Mouse (Mus musculus): ENCODE data around the gene Gna14.

Gna14 gene

GRCm38 (mm10) chr19:16456181-16456580 is 20.6 kb downstream of the Gna14 start:
- in situ Hi-C loops (cut with MboI, MseI): no loop called here

GRCm38 (mm10) chr19:16457127-16457526 is 21.6 kb downstream of the Gna14 start:
- in situ Hi-C loops (cut with MboI, MseI): no loop called here

GRCm38 (mm10) chr19:16459317-16459716 is 23.8 kb downstream of the Gna14 start:
- in situ Hi-C loops (cut with MboI, MseI): no loop called here

GRCm38 (mm10) chr19:16460292-16460691 is 24.7 kb downstream of the Gna14 start:
- in situ Hi-C loops (cut with MboI, MseI): no loop called here

GRCm38 (mm10) chr19:16460831-16461230 is 25.3 kb downstream of the Gna14 start:
- in situ Hi-C loops (cut with MboI, MseI): no loop called here

GRCm38 (mm10) chr19:16462461-16462860 is 26.9 kb downstream of the Gna14 start:
- in situ Hi-C loops (cut with MboI, MseI): no loop called here

GRCm38 (mm10) chr19:16464730-16465129 is 29.2 kb downstream of the Gna14 start:
- in situ Hi-C loops (cut with MboI, MseI): no loop called here

GRCm38 (mm10) chr19:16468756-16469374 is 33.3 kb downstream of the Gna14 start:
- in situ Hi-C loops (cut with MboI, MseI): no loop called here

GRCm38 (mm10) chr19:16472655-16473054 is 37.1 kb downstream of the Gna14 start:
- in situ Hi-C loops (cut with MboI, MseI): no loop called here

- in situ Hi-C loops (cut with MboI, MseI): no loop called here
Observed at GRCm38 (mm10) chr19:16477314-16477946, 41.9 kb downstream of the Gna14 start.

GRCm38 (mm10) chr19:16478186-16478607 is 42.6 kb downstream of the Gna14 start:
- in situ Hi-C loops (cut with MboI, MseI): no loop called here

GRCm38 (mm10) chr19:16482047-16482446 is 46.5 kb downstream of the Gna14 start:
- in situ Hi-C loops (cut with MboI, MseI): no loop called here

GRCm38 (mm10) chr19:16484237-16484636 is 48.7 kb downstream of the Gna14 start:
- in situ Hi-C loops (cut with MboI, MseI): no loop called here

GRCm38 (mm10) chr19:16484671-16485070 is 49.1 kb downstream of the Gna14 start:
- in situ Hi-C loops (cut with MboI, MseI): no loop called here

GRCm38 (mm10) chr19:16490756-16491155 is 55.2 kb downstream of the Gna14 start:
- in situ Hi-C loops (cut with MboI, MseI): no loop called here

GRCm38 (mm10) chr19:16491497-16491896 is 55.9 kb downstream of the Gna14 start:
- in situ Hi-C loops (cut with MboI, MseI): no loop called here

GRCm38 (mm10) chr19:16492453-16492852 is 56.9 kb downstream of the Gna14 start:
- in situ Hi-C loops (cut with MboI, MseI): no loop called here

GRCm38 (mm10) chr19:16494816-16495516 is 59.4 kb downstream of the Gna14 start:
- in situ Hi-C loops (cut with MboI, MseI): no loop called here

- in situ Hi-C loops (cut with MboI, MseI): no loop called here
Observed at GRCm38 (mm10) chr19:16496016-16496415, 60.5 kb downstream of the Gna14 start.

GRCm38 (mm10) chr19:16502054-16502453 is 66.5 kb downstream of the Gna14 start:
- in situ Hi-C loops (cut with MboI, MseI): no loop called here

- in situ Hi-C loops (cut with MboI, MseI): no loop called here
Observed at GRCm38 (mm10) chr19:16506711-16507364, 71.3 kb downstream of the Gna14 start.

- in situ Hi-C loops (cut with MboI, MseI): no loop called here
Observed at GRCm38 (mm10) chr19:16510343-16511080, 75.0 kb downstream of the Gna14 start.

All from regulatory T cell (primary cell).